Mouse (Mus musculus): Measurements from ENCODE around the gene Gm19935. TPM values are rescaled to one million over a fixed set of nuclear protein-coding genes. Genes with fewer than 3 reads are reported as not detected.

Gene Gm19935
- polyA plus RNA-seq, 1 experiment = 4.1 TPM

DNA sequence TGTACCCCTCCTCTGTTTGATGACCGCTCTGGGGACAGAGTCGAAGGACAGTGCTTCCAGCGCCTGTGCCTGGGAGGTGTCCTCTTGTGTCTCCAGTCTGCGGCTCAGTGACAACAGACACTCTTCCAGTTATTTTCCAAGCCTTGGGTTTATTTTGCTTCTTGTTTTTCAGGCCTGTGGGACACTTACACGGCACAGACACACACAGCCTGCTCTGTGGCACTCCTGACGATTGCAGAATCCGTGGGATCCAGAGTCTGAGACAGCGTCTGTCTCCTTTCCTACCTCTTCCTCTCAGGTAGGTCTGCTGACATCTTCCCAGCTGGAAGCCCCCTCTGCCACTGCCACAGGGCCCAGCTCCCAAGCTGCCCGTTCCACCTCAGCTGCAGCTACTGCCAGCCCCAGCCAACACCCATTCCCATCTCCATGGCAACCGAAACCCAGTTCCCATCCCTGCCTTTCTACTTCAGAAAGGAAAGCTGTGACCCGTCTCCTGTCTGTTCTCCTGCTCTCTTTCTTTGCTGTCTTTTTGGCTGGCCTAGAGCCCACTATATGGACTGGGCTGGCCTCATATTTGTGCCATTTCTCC lies 32.4 kb upstream of the Gm19935 start:
- TF ChIP-seq CTCF (IDR thresholded peaks at IDR 0.05; ENCODE audit: extremely low read depth, insufficient read depth, low read length) (no peak), POLR2A (IDR thresholded peaks at IDR 0.05; ENCODE audit: extremely low read depth, insufficient read depth, low read length) (0 out of 2 replicates have a peak, but pooled peaks have one; percentile 45)
- Histone ChIP-seq H3K4me3 (ENCODE audit: insufficient read depth, low read length) (no peak overlapping the region), H3K27ac (ENCODE audit: insufficient read depth, low read length) (peak overlapping the region; percentile 45), H3K4me1 (ENCODE audit: control insufficient read depth, insufficient read depth, low read length) (peaks cover 3% of the 10 kb centered on the region; the same call in 1 of the 2 replicates)

DNA sequence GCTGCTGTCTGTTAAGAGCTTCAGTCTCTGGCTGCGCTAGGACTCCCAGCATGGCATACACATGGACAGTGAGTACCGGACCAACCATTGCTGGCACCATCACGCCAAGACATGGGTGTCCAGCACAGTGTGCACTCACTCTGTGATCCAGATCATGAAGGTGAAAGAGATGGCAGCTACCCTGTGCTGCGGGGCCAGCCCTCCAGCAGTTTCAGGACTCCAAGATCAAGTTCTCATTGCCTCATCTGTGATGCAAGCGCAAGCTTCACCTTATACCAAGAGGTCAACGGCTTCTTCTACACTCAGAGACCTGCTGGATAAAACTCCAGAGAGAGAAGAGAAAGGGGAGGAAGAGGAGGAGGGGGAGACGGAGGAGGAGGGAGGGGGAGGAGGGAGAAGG lies 30.8 kb upstream of the Gm19935 start:
- no peak for TF ChIP-seq POLR2A (IDR thresholded peaks at IDR 0.05; ENCODE audit: extremely low read depth, insufficient read depth, low read length)
- TF ChIP-seq CTCF (IDR thresholded peaks at IDR 0.05; ENCODE audit: extremely low read depth, insufficient read depth, low read length) = no peak
- no peak overlapping the region for H3K27ac ChIP-seq (ENCODE audit: insufficient read depth, low read length)
- H3K4me3 ChIP-seq (ENCODE audit: insufficient read depth, low read length) = no peak overlapping the region
- no peaks in the 10 kb centered on the region for H3K4me1 ChIP-seq (ENCODE audit: control insufficient read depth, insufficient read depth, low read length)

DNA sequence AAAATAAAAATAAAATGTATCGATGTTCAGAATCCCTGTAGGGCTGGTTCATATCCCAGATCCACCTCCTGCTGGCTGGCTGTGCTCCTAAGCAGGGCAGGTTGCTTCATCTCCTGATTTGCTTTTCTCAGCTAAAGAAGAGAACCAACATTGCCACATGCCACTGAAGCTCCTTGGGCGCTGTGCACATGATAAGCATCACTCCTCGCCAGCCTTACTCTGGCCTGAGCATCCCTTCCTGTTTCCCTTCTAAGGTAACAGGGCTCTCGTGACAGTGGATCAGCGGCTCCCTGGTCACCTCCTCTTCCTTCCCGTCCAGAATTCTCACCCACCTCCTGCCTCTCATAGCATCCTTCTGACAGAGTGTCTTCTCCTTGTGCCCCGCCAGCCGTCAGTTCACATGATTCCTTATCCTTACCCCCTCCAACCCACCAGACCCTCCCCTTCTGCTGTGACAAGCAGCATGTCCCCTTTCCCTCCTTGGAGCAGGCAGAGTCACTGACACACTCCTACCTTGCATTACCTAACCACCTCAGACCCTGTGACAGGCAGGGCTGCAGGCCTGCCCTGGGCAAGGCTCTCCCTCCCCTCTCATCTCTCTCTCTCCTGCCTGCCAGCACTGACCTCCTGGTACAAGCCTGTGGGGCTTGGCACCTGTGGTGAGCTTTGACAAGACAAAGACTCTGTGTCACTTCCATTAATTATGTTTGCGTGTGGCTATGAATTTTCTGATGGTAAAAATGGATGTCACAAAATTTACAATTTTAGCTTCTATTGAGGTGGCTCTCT lies 27.2 kb upstream of the Gm19935 start:
- Histone ChIP-seq H3K4me1 (ENCODE audit: control insufficient read depth, insufficient read depth, low read length) (peaks cover 3% of the 10 kb centered on the region), H3K4me3 (ENCODE audit: insufficient read depth, low read length) (no peak overlapping the region), H3K27ac (ENCODE audit: insufficient read depth, low read length) (no peak overlapping the region)
- TF ChIP-seq CTCF (IDR thresholded peaks at IDR 0.05; ENCODE audit: extremely low read depth, insufficient read depth, low read length) (no peak), POLR2A (IDR thresholded peaks at IDR 0.05; ENCODE audit: extremely low read depth, insufficient read depth, low read length) (no peak)

DNA sequence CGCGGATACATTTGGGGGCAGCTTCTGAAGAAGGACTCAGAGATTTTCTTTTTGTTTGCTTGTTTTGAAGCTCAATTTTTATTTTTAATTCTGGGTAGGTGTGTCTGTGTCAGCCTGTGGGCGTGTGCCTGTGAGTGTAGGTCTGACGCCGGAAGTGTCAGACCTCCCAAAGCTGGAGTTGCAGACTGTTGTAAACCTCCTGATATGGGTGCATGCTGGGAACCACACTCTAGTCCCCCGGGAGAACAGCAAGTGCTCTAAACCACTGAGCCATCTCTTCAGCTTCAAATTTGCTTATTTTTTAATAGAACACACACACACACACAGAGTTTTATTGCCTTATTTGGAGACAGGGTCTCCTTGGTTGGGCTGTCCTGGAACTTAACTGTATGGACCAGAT lies 25.9 kb upstream of the Gm19935 start:
- H3K27ac ChIP-seq (ENCODE audit: insufficient read depth, low read length) = no peak overlapping the region
- H3K4me3 ChIP-seq (ENCODE audit: insufficient read depth, low read length) = no peak overlapping the region
- peaks cover 3% of the 10 kb centered on the region for H3K4me1 ChIP-seq (ENCODE audit: control insufficient read depth, insufficient read depth, low read length)
- TF ChIP-seq POLR2A (IDR thresholded peaks at IDR 0.05; ENCODE audit: extremely low read depth, insufficient read depth, low read length) (no peak), CTCF (IDR thresholded peaks at IDR 0.05; ENCODE audit: extremely low read depth, insufficient read depth, low read length) (no peak)

DNA sequence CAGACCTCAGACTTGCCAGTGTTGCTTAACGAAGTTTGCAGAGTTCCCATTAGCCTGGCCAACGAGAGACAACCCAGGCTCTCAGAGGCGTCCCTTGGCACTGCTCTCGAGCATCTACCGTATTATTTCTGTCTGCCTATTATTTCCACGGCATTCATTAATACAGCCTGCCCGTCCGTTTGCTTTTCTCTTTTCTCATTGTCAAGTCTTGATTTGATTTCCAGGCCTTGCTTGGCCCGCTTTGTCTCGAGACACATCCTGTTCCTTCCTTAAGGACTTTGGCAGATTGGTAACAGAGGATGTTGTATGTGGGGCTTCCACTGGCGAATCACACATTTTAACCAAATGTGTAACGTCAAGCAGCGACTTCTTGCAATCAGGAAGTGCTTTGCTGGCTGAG lies 24.1 kb upstream of the Gm19935 start:
- Histone ChIP-seq H3K27ac (ENCODE audit: insufficient read depth, low read length) (no peak overlapping the region), H3K4me1 (ENCODE audit: control insufficient read depth, insufficient read depth, low read length) (peaks cover 3% of the 10 kb centered on the region), H3K4me3 (ENCODE audit: insufficient read depth, low read length) (no peak overlapping the region)
- TF ChIP-seq POLR2A (IDR thresholded peaks at IDR 0.05; ENCODE audit: extremely low read depth, insufficient read depth, low read length) = no peak
- no peak for TF ChIP-seq CTCF (IDR thresholded peaks at IDR 0.05; ENCODE audit: extremely low read depth, insufficient read depth, low read length)

DNA sequence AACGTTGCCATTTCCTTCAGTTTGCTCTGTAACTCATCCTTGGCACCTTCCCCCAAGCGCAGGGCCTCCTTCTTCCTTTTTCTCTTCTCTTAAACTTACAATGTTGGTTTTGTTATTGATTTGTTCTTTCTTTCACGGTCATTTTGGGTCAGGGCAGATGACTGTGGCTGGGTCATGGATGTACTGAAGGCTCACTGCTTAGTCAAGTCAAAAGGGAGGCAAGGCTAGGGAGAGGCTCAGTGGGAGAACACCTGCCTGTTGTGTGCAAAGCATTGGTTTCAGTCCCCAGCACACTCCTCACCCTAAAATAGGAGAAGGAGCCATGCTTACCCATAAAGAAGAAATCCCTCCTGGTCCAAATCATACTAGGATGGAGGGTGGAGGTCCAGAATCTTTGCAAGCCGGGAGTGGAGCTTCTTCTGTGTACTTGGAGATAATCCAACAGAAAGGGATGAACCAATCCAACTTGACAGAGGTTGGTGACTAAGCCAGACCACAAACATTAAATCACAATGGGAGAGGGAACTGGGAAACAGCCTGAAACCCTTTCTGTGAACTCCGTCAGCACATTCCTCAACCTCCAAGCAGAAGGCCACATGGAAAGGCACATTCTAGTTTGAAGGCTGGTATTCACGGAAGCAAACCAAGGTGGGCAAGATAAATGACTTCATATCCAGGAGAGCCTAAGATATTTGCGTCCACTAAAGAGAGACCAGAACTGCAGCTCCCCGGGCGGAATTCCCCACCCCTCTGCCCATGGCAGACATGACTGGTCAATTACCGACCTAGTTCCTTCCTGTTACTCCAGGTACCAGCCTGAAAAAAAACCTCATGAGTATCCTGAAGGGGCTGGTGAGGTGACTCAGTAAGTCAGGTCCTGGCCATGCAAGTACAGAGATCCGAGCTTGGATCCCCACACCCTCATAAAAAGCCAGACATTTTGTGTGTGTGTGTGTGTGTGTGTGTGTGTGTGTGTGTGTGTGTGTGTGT lies 22.8 kb upstream of the Gm19935 start:
- peaks cover 3% of the 10 kb centered on the region for H3K4me1 ChIP-seq (ENCODE audit: control insufficient read depth, insufficient read depth, low read length)
- H3K27ac ChIP-seq (ENCODE audit: insufficient read depth, low read length) = no peak overlapping the region
- TF ChIP-seq CTCF (IDR thresholded peaks at IDR 0.05; ENCODE audit: extremely low read depth, insufficient read depth, low read length) (no peak), POLR2A (IDR thresholded peaks at IDR 0.05; ENCODE audit: extremely low read depth, insufficient read depth, low read length) (no peak)
- H3K4me3 ChIP-seq (ENCODE audit: insufficient read depth, low read length) = no peak overlapping the region

DNA sequence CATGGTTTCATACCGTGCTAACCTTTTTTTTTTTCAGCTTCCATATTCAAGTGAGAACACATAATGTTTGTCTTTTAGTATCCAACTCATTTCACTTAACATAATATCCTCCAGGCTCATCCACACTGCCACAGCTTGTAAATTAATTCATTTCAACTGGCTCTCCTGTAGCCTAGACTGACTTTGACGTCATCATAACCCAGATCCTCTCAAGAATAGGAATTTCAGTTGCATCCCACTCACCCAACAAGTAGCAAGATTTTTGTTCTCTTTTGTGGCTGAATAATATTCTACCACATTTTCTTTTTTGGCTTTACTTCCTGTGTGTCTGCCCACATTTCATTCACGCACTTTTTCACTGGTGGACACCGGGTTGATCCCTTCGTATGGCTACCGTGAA lies 20.2 kb upstream of the Gm19935 start:
- TF ChIP-seq POLR2A (IDR thresholded peaks at IDR 0.05; ENCODE audit: extremely low read depth, insufficient read depth, low read length) (no peak), CTCF (IDR thresholded peaks at IDR 0.05; ENCODE audit: extremely low read depth, insufficient read depth, low read length) (no peak)
- no peaks in the 10 kb centered on the region for H3K4me1 ChIP-seq (ENCODE audit: control insufficient read depth, insufficient read depth, low read length)
- H3K4me3 ChIP-seq (ENCODE audit: insufficient read depth, low read length) = no peak overlapping the region
- no peak overlapping the region for H3K27ac ChIP-seq (ENCODE audit: insufficient read depth, low read length)

DNA sequence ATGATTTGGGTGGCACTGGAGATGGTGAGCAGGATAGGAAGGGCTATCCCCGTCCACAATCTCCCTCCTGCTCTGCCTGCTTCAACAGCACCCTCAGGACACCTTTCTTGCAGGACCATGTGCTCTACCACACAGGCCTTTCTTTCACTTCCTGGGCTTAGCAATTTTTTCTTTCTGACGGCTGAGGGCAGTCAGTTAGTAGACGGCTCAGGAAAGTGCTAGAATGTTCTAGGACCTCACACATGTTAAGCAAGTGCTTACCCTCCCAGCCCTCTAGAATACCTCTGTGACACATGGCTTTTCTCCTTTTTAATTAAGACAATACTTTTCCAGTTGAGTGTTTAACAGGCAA lies 17.1 kb upstream of the Gm19935 start:
- no peak for TF ChIP-seq CTCF (IDR thresholded peaks at IDR 0.05; ENCODE audit: extremely low read depth, insufficient read depth, low read length)
- no peak for TF ChIP-seq POLR2A (IDR thresholded peaks at IDR 0.05; ENCODE audit: extremely low read depth, insufficient read depth, low read length)

DNA sequence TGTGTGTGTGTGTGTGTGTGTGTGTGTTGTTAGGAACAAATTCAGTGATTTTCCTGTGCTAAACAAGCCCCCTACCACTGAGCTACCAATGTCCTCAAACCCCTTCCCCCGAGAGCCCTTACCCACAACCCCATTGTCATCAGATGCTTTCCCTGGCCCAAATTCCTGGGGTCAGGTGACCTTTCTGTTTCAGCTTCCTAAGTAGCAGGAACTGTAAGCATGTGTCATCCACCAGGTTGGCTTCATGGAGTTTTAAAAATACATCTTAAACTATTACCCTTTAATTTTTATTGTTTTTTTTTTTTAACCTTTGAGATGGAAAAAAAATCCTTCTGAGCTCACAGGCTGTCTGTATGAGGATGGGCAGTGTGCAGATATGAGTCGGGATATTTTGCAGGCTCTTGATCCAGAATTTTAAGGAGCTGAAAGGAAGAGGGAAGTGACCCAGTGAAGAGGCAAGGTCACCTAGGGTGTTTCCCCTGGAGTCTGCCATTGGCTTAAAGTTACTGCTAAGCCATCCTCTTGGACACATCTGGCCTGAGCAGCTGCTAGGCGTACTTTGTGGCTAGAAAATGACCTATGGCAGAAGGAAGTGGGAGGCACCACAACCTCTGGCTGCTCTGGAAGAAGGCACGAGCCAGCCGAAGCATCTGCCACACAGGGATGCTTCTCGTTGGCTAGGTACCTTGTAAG lies 16.6 kb upstream of the Gm19935 start:
- Histone ChIP-seq H3K4me1 (ENCODE audit: control insufficient read depth, insufficient read depth, low read length) (peaks cover 1% of the 10 kb centered on the region; the same call in 1 of the 2 replicates), H3K27ac (ENCODE audit: insufficient read depth, low read length) (no peak overlapping the region), H3K4me3 (ENCODE audit: insufficient read depth, low read length) (no peak overlapping the region)
- TF ChIP-seq CTCF (IDR thresholded peaks at IDR 0.05; ENCODE audit: extremely low read depth, insufficient read depth, low read length) (no peak), POLR2A (IDR thresholded peaks at IDR 0.05; ENCODE audit: extremely low read depth, insufficient read depth, low read length) (no peak)

More for the DNA sequence above, 17.1 kb upstream of the Gm19935 start:
- Histone ChIP-seq H3K4me1 (ENCODE audit: control insufficient read depth, insufficient read depth, low read length) (peaks cover 1% of the 10 kb centered on the region; the same call in 1 of the 2 replicates), H3K4me3 (ENCODE audit: insufficient read depth, low read length) (no peak overlapping the region), H3K27ac (ENCODE audit: insufficient read depth, low read length) (no peak overlapping the region)
